Mouse (Mus musculus) small intestine, adult 2 months (tissue): ENCODE measurements around the gene Gcnt2. TPM values are rescaled to one million over a fixed set of nuclear protein-coding genes. Genes with fewer than 3 reads are reported as not detected.
"Not testable (repeated sequence)": the region's sequence is repeated elsewhere in the genome, so short reads cannot be mapped to it uniquely, and the experiment has no call there.

Experiments used
- H3K27ac ChIP-seq: fragments of 200-500 bp; 2 replicates; pipeline ENCODE4 v1.5.1; 2012; ENCODE audit warnings: low read depth, low read length, control low read depth, inconsistent platforms; ENCODE audit not compliant: insufficient read depth
- H3K27me3 ChIP-seq: fragments of 200-500 bp; 2 replicates; pipeline ENCODE4 v1.6.1; 2012; ENCODE audit warnings: mild to moderate bottlenecking, moderate library complexity, low read length, inconsistent platforms; ENCODE audit not compliant: control insufficient read depth, insufficient read depth
- H3K36me3 ChIP-seq: fragments of 200-500 bp; 2 replicates; pipeline ENCODE4 v1.6.1; 2012; ENCODE audit warnings: mild to moderate bottlenecking, low read length, control low read depth, inconsistent platforms; ENCODE audit not compliant: control insufficient read depth, insufficient read depth
- H3K4me1 ChIP-seq: fragments of 200-500 bp; 2 replicates; pipeline ENCODE4 v1.6.1; 2012; ENCODE audit warnings: low read length, inconsistent platforms, mixed read lengths; ENCODE audit not compliant: control insufficient read depth, insufficient read depth, insufficient read length
- H3K4me3 ChIP-seq: fragments of 200-500 bp; 2 replicates; pipeline ENCODE4 v1.5.1; 2012; ENCODE audit warnings: low read depth, mild to moderate bottlenecking, control low read depth, inconsistent platforms, low read length, moderate library complexity
- CTCF ChIP-seq: fragments of 200-500 bp; IDR thresholded peaks from 2 replicates; pipeline ENCODE4 v1.5.1; 2012; ENCODE audit warnings: low read depth, mild to moderate bottlenecking, control low read depth, inconsistent platforms, low read length, moderate library complexity, mixed read lengths; ENCODE audit not compliant: insufficient replicate concordance, insufficient read length; ENCODE audit errors: extremely low read depth
- POLR2A ChIP-seq: fragments of 200-500 bp; IDR thresholded peaks from 2 replicates; pipeline ENCODE4 v1.6.1; 2012; ENCODE audit warnings: low read depth, mild to moderate bottlenecking, control low read depth, inconsistent platforms, low read length, moderate library complexity
- WGBS: fragments of 180-500 bp; shearing (Covaris S2); methylation state at CpG from one replicate; pipeline ENCODE4 v1.1.7; 2018; 5-methylcytosine and 5-hydroxymethylcytosine counted together
- polyA plus RNA-seq: library from polyadenylated mRNA; depleted of rRNA; stranded (reverse); fragments of >200 nt; gene quantifications from 2 replicates; pipeline ENCODE4 v1.2.3, GENCODE M21; 2012

Gene Gcnt2
- polyA plus RNA-seq, 1 experiment = 3.8 TPM

DNA sequence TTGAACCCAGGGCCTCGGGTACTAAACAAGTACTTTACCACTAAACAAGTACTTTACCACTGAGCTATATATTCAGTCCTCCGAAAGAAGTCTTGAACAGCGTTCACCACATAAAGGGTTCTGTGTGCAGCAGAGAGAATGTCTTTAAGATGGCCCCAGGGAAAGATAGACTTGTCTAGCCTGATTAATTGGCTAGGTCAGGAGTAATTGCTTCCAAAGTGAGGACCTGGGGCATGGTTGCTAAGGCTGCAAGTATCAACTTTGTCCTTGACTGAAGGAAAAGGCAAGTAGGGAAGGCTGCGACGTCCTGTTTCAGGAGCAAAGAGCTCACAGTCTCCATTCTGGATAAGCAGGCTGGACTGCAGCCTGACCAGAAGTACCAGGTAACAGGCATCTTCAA lies 25.3 kb downstream of the Gcnt2 start:
- Histone ChIP-seq H3K27me3 (no peaks in the 10 kb centered on the region), H3K4me1 (no peaks in the 10 kb centered on the region), H3K4me3 (no peak overlapping the region), H3K27ac (no peak overlapping the region), H3K36me3 (no peaks in the 10 kb centered on the region)
- 86% methylated on average over 5 of the region's 5 CpGs for WGBS
- TF ChIP-seq CTCF (no peak), POLR2A (no peak)

DNA sequence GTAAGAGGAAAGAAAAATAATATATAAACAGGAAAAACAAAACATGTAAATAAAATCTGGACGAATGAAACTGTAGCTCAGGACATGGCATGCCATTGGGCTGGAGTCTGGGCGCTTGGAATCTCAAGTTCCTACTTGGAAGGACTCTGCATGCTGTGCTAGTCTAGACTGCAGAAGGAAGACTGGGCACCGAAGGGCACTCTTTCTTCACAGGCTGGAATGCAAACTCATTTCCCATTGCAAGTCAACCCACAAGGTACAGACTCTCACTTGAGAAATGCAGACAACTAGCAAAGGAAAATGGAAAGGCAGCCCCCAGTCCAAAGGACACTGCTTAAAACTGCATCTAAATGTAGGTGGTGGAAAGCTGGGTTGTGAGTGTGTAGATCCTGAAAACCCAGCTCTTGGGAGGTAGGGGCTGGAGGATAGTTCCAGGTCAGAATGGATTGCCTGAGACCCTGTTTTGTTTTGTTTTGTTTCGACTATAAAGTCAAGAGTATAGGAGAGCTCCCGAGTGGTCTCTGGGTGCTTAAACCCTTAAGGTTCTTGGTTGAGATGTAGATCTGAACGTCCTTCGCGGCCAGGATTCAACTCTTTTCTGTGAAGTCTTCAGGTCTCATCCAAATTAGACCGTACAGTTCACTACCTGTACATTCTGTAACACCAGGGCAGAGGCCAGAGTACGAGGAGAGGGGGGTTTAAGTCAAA lies 26.5 kb downstream of the Gcnt2 start:
- Histone ChIP-seq H3K27me3 (no peaks in the 10 kb centered on the region), H3K4me1 (peaks cover 2% of the 10 kb centered on the region; the same call in 1 of the 2 replicates), H3K4me3 (no peak overlapping the region), H3K27ac (no peak overlapping the region), H3K36me3 (no peaks in the 10 kb centered on the region)
- 72% methylated on average over 10 of the region's 10 CpGs for WGBS
- TF ChIP-seq POLR2A = no peak
- no peak for TF ChIP-seq CTCF

DNA sequence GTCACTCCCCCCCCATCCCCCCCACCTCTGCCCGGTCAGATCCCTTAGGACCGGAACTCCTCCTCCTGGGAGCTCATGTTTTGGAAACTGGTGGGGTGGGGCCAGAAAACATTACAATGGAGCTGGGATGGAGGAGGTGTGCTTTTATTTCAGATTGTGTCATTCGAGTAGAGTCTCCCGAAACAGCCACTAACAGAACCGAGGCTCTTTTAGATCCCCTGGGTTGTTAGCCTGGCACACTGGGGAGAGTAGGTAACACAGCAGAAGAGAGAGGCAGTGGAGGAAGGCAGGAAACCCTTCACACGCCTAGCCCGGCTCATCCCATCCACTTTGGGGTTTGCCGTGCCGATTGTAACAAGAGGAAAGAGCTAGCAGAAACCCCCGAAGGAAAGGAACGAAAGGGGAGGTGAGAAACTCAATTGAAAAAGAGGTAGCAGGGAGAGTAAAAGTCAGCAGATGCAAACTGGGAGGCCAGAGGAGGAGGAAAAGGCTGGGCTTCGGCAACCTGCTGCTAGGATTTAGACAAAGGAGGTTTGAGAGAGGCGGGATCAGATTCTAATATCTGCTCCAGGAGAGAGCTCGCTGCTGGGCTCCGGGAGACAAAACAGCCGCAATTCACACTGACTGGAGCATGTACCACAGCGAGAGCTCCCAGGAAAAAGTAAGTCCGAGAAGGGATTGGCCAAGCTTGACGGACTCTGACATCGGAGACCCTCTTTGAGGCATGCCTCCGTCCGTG lies 27.3 kb downstream of the Gcnt2 start:
- TF ChIP-seq CTCF = no peak
- peak overlapping the region; percentile 44 for H3K27ac ChIP-seq
- H3K4me3 ChIP-seq = peak overlapping the region; percentile 45
- H3K27me3 ChIP-seq = no peaks in the 10 kb centered on the region
- H3K36me3 ChIP-seq = no peaks in the 10 kb centered on the region
- 41% methylated on average over 22 of the region's 22 CpGs for WGBS
- peaks cover 2% of the 10 kb centered on the region; the same call in 1 of the 2 replicates for H3K4me1 ChIP-seq

DNA sequence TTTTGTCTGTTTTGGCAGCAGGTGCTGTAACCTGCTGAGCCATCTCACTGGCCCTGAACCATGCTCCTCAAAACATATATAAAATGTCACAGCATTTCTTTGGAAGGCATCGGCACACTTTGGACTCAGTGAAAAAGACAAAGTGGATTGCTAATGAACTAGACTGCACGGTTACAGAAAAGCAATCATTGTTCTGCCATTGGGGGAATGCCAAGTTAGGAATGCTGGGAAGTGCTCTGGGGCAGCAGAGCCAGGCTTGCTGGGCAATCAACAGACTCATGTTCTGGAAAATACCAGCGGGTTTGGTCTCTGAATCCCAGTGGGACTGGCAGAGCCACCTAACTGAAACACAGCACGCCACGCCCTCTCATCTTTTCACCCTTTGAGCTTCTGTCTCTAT lies 31.0 kb downstream of the Gcnt2 start:
- H3K4me1 ChIP-seq = peaks cover 5% of the 10 kb centered on the region
- H3K36me3 ChIP-seq = no peaks in the 10 kb centered on the region
- no peak overlapping the region for H3K27ac ChIP-seq
- no peaks in the 10 kb centered on the region for H3K27me3 ChIP-seq
- TF ChIP-seq POLR2A (no peak), CTCF (no peak)
- 22% methylated on average over 5 of the region's 5 CpGs for WGBS
- no peak overlapping the region for H3K4me3 ChIP-seq

DNA sequence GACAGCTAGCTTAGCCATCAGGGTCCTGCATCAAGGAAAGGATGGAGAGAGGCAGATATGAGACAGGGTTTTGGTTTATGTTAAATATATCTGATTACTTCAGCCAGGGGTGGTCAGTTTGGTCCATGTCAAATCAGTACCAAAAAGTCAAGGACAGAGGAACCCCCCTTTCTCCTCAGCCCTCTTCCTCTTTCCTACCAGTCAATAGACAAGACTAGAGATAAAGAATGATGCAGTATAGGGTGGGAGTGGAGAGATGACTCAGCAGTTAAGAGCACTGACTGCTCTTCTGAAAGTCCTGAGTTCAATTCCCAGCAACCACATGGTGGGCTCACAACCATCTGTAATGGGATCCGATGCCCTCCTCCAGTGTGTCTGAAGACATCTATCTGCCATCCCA lies 31.8 kb downstream of the Gcnt2 start:
- H3K27ac ChIP-seq, H3K4me1 ChIP-seq, H3K4me3 ChIP-seq, H3K36me3 ChIP-seq, H3K27me3 ChIP-seq: not testable (repeated sequence)
- WGBS = 97% methylated on average over 1 of the region's 1 CpGs

GRCm38 (mm10) chr13:40892043-40892442 lies 32.5 kb downstream of the Gcnt2 start:
- no peak for TF ChIP-seq POLR2A
- TF ChIP-seq CTCF = no peak
- H3K27me3 ChIP-seq = no peaks in the 10 kb centered on the region
- peaks cover 5% of the 10 kb centered on the region for H3K4me1 ChIP-seq
- 0 out of 2 replicates have a peak, but pooled peaks cover 1% of the 10 kb centered on the region for H3K36me3 ChIP-seq
- H3K27ac ChIP-seq = no peak overlapping the region
- no peak overlapping the region for H3K4me3 ChIP-seq
- whole genome bisulfite sequencing = 85% methylated on average over 7 of the region's 7 CpGs

DNA sequence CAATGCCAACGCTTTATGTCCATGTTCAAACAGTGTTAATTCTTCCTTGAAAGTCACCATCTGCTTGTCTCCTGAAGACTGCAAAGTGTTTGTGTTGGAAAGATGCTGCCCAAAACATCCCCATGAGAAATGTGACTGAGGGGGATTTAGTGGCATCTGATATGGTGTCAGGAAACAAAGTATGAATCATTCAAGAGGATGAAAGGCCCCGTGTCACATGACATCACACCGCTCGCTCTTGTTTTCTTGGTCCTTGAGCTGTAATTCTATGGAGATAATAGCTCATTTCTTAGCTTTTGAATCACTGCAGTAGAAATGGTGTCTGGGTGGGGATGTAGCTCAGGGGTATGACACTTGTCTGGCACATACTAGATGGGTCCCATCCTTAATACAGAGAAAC lies 33.0 kb downstream of the Gcnt2 start:
- Histone ChIP-seq H3K4me1 (peaks cover 5% of the 10 kb centered on the region), H3K27ac (no peak overlapping the region), H3K36me3 (0 out of 2 replicates have a peak, but pooled peaks cover 1% of the 10 kb centered on the region), H3K27me3 (no peaks in the 10 kb centered on the region), H3K4me3 (no peak overlapping the region)
- TF ChIP-seq CTCF = no peak
- TF ChIP-seq POLR2A = no peak
- 86% methylated on average over 4 of the region's 4 CpGs for WGBS
